Mouse (Mus musculus): Measurements from ENCODE around the gene Dnlz.

Dnlz gene

DNA sequence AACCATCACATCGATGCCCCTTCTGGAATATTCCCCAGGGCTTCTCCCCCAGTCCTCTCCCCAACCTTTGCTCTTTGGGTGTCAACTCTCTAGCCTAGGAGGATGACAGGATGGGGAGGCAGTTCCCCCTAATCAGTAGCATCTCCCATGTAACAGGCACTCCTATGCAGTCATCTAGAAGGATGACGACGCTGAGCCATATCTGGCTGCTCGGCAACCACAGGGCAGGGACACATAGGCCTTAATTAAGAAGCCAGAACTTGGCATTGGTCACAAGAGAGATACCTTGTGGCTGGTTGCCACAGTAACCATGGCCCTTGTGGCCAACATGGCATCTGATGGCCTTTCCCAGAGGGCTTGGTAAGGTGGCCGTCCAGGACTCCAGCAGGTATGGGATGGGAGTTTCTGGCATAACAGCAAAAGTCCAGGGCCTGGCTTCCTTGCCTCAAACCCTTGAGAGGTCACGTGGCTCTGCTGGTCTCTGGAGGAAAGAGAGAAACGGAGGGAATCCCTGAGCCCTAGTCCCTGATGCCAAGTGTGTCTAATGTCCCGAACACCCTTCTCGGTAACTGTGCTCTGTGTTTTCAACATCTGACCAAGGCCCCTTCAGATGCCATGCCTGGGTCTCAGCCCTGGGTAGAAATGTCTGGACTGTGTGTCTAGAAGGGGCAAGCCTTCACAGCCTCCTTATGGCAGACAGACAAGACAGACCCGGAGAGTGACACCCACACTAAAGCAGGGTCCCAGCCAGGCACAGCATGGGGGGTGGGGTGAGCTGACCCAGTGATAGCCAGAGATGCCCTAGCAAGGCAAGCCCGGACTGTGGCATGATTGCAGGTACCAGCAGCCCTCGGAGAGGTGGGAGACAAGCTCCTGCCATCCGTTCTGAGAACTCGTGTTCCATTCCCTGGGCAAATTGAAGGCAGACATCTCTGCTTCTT is 31.4 kb downstream of the Dnlz start:
- no peak for DNase-seq (ENCODE audit: low spot score)

DNA sequence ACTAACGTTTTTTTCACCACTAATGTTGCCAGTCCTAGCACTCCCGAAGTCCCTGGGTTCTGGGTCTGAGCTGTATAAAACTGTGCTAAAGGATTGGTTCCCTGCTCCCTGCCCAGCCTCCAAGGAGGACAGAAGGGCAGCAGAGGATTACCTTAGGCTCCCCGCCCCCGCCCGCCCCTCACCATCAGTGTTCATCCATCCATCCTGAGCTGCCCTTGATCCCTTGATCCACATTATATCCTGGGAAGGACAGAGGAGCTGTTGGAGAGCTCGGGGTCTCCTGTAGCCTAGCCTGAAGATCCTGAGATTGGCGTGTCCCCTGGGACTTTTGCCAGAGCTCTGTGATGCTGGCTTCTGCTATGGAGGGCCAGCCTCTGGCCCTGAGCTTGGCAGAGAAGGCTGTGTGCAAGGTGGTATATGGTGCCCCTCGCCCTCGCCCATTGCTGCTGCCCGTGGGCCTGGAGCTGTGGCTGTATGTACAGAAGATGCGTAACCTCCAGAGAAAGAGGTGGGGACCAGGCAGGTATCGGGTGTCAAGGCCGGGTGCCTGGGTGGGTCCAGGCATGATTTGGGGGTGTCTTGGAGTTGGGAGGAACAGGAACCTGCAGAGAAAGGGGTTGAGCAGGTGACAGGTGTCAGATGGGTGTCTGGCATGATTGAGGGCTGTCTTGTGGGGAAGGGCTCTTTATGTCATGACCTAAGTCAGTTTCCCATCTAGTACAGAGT is 32.2 kb downstream of the Dnlz start:
- no peak for DNase-seq (ENCODE audit: low spot score)

DNA sequence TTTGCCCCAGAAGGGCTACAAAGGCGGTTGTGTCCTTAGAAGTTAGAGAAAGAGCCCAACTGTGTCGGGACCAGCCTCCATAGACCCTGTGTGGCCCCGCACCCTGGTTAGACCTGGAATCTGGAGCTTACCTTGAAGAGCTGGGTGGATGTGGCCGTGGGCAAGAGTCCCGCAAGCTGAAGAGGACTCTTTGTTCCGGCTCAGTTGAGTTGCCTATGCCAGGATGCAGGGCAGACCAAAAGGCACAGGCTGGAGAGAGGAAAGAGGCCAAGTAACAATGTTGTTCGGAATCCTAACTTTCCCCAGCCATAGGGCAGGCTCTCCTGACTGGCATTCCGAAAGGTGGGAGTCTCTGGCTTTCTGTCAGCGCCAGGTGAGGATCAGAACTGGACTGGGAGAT is 32.8 kb downstream of the Dnlz start:
- no peak for DNase-seq (ENCODE audit: low spot score)

DNA sequence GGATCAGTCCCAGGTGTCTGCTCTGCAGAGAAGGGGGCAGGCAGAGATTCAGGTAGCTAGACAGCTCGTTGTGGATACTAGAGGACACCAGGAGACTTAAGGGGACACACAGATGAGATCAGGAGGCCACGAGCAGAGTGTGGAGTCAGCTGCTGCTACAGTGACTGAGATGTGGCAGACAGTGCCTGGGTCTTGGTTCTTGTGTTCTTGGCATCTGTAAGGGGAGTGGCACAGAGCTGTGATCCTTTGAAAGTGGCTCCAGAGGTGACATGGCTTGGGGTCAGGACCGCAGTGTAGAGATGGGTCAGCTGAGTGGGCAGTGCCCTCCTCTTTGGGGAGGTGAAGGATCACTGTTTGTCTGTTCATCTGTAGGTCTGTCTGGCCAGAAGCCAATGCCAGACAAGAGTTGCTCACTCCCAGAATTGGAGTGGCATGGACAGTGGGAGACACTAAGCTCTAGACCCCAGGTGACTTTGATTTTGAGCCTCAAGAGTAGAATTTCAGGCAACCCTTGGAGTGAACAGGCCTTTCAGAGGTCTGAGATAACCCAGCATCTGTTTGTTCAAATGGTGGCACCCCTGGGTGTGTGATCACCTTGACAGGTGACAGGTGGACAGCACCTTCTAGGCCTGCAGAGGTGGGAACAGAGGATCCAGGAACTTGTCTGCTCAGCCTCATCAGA is 33.8 kb downstream of the Dnlz start:
- DNase-seq (ENCODE audit: low spot score) = no peak

DNA sequence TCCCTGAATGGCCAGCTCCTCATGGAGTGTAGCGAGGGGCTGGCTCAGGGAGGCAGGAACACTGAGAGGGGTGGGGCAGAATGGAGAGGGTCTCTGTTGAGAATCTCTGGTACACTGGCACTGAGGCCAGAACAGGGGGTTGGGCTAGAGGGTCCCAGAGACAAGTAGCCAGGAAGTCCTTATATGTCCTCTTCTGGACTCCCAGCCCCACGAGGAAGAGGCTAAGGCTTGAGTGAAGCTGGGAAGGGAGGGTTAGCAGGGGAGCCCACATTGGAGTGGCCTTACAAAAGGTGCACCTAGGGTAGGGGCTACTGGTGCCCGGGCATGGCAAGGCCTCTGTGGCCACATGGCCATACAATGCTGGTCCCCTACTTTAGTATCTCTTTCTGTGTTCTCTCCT is 34.5 kb downstream of the Dnlz start:
- no peak for DNase-seq (ENCODE audit: low spot score)

DNA sequence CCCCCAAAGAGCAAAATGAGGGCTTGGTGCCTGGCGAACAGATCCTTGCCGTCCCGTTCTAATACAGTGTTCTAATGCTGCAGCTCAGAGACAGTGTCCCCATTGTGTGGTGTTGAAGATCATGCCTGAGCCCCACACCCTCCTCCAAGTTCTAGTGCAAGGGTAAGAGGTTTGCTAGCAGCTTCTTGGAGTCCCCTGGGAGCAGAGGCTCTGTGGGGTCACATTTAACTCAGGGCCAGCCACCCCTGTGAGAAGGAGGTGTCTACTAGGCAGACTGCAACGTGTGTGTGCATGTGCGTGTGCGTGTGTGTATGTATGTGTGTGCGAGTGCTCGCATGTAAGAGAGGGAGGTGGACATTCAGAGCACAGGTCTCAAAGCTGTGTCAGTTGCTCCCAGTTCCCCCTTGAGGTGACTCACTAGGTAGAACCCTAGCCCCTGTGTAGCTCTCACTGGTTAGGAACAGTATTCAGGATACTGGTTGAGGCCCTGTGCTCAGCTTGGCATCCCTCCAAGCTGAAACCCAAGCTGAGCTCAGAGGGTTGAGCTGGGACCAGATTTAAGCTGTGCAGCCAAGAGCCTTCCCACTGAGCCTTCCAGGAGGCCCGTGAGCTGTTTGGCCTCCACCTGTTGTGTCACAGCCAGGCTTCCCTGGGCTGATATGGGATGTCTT is 35.2 kb downstream of the Dnlz start:
- DNase-seq (ENCODE audit: low spot score) = no peak

DNA sequence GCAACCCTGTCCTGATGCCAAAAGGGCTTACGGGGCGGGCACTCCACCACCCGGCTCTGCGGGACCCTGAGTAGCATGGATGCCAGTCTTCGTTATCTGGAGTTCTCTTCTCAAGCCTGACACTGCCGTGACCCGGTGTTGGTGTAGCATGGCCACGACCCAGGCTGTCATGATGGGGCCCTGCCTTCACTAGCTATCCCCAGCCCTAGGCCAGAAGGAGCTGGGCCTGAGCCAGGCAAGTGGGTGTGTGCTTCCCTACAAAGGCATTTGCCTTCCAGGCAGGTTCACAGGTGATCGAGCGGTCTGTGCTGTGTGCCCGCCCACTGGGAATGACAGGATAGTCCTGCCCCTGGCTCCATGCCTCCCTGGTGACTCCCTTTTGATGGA is 36.0 kb downstream of the Dnlz start:
- DNase-seq (ENCODE audit: low spot score) = peak; percentile 60

DNA sequence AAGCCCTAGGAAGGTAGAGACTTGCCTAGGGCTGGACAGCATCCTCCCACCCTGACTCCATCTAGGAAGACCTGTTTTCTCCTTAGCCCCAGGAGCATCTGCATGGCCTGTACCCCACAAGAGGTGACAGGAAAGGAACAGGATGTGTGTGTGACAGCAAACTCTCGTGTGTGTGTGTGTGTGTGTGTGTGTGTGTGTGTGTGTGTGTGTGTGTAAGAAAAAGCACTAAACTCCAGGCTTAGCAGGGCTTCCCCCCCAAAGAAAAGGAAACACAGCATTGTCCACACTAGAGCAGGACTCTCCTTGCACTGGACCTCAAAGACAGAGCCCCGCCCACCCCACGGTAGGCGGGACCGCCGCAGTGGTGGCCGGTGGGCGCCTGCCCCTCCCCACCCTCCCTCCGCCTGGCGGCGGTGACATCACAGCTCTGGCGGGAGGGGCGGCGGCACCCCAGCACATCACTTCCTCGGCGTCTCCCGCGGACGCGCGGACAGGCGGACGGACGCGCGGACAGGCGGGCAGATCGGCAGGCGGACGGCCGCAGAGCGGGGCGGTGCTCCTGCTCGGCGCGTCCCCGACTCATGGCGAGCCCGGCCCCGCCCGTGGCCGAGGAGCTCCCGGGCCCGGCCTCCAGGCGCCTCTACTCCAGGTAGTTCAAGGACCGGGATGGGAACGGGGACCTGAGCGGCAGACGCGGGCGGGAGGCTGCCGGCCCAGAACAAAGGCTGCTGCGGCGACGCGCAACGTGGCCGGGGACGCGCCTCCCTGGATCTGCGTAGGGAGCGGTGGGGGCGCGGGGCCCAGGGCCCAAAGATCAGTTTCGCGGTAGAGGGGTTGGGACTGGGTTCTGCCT is 36.6 kb downstream of the Dnlz start, which contains the start of gene Gpsm1:
Gene Gpsm1, plus strand, starts transcription at position 444 of the 853 bp plus-strand sequence.
- DNase-seq (ENCODE audit: low spot score) = peak; percentile 86

DNA sequence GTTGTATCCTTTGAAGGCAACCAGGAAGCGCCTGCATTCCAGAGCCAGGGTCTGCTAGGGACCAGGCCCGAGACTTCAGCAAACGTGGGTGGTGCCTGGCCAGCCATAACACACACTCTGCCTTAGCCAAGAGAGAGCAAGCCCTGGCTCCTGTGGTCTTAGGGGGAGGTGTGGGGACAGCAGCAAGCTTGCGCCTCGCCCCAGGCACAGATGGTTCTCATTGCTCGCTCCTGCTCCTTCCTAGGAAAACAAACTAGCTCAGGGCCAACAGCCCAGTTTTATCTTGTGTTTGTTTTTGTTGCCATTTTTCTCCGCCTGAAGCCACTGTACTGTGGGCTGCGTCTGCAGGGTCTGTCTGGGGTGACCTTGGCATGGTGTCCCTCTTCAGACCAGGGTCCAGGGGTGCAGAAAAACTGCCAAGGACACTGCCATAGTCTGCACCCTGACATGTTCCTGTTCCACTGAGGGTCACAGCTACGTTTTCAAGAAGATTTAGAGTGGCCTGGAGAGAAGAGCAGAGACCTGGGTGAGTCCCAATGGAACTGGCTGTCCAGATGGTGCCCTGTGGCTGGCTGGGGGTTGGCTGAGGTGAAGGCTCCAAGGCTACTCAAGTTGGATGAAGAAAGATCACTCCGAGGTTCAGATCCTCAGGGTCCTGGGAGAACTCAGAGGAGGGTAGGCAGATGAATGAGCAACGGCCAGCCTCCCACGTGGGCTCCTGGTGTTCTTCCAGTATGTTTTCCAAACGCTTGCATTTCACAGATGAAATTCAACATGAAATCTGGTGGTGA is 37.4 kb downstream of the Dnlz start:
- peak; percentile 79 for DNase-seq (ENCODE audit: low spot score)

DNA sequence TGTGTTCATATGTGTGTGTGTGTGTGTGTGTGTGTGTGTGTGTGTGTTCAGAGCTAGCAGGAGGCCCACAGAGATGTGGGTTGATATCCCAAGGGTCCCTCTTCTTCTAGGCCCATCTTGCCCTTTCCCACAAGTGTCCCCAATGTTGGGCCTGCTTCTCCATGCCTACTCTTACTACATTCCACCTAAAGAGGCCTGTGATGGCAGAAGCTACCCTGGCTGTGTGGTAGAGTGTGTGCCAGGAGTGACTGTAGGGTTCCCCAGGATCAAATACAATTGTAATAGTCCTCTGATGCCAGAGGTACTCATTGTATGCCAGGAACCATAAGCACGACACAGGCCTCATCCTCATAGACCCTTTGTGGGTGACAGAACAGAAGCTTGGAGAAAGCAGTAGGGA is 38.5 kb downstream of the Dnlz start:
- DNase-seq (ENCODE audit: low spot score) = no peak

DNA sequence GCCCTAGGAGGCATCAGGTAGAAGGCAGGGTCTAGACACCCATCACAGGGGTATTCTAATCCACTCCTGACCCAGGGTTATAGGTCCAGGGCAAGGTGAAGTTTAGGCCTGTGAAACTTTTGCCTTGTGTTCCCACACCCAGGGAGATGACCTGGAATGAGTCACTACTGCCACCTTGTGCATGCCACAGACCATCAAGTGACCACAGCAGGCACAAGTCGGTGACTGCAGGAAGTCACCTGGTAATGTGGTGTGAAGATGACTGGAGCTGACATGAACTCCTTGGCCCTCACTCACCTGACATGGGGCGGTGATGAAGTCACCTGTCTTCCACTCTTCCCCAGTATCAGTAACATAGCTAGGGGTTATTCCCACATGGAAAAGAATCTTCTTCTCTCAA is 39.1 kb downstream of the Dnlz start:
- no peak for DNase-seq (ENCODE audit: low spot score)

DNA sequence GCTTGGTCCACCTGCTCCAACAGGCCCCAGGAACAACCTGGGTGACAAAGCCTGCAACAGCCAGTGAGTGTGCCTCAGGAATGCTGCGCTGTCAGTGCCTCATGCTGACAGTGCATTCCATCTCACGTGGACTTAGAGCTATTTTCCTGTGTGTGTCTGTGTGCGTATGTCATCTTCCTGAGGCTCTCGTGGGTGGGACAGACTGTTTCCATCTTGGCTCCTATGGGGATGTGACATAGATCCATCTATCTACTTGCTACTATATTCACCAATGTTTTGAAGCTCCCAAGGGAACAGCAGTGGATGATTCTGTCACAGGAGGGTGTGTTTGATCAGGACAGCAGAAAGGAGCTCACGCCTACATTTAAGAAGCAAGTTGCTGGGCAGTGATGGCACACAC is 40.0 kb downstream of the Dnlz start:
- DNase-seq (ENCODE audit: low spot score) = no peak

DNA sequence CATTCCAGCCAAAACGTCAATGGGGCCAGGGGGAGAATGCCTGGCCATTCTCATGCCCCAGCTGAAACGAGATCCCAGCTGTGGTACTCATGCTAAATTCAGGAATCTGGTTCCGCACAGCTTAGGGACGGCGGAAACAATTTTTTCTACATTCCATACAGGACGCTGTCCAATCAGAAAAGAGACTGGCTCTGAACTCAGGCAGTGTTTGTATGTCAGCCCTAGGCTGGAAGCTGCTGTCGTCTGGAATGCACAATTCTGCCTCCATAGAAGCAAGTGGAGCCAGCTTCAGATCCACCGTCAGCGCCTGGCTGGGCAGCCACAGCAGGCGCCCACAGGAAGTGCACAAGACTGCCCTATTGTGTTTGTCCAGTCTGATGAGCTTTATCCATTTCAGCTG is 42.2 kb downstream of the Dnlz start:
- DNase-seq (ENCODE audit: low spot score) = no peak

DNA sequence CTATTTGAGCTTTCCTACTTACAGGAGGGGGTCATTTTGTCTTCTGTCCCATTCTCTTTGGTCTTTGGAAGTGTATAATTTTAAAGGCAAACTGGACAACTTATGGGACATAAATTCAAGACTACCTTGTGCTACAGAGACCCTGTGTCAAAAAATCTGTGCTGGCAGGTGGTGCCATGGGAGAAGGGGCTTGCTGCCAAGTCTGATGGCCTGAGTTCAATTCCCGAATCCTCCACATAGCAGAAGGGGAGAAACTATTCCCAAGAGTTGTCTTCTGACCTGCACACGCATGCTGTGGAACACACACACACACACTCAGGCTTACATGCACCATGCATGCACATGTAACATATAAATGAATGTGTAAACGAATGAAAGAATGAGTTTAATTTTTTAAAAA is 45.2 kb downstream of the Dnlz start:
- DNase-seq (ENCODE audit: low spot score) = no peak

DNA sequence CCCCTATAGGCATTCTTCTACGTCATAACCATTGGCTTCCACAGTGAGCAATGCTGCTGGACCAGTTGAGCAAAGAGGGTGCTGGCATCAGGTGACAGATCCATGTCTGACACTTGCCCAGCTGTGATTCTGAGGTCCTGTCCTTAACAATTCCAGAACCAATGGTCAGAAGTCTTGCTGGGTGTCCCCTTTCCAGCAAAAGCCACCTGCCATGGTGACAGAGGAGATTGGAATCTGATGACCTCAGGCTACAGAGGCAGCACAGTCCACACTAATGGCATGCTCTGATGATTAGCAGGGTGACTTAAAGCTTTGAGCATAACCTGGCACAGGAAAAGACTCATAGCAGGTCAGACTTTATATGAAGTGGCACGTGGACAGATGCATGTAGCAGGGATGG is 46.4 kb downstream of the Dnlz start:
- no peak for DNase-seq (ENCODE audit: low spot score)

DNA sequence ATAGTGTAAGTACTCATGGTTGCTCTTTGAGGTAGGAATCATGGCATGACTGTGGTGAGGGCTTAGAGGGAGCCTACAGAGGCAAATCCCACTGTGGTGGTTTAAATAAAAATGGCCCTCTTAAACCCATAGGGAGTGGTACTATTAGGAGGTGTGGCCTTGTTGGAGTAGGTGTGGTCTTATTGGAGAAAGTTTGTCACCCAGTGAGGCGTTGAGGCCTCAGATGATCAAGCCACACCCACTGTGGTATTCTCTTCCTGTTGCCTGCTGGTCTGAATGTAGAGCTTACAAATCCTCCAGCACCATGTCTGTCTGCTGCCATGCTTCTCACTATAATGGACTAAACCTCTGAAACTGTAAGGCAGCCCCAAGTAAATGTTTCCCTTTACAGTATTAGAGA is 47.2 kb downstream of the Dnlz start:
- DNase-seq (ENCODE audit: low spot score) = no peak

DNA sequence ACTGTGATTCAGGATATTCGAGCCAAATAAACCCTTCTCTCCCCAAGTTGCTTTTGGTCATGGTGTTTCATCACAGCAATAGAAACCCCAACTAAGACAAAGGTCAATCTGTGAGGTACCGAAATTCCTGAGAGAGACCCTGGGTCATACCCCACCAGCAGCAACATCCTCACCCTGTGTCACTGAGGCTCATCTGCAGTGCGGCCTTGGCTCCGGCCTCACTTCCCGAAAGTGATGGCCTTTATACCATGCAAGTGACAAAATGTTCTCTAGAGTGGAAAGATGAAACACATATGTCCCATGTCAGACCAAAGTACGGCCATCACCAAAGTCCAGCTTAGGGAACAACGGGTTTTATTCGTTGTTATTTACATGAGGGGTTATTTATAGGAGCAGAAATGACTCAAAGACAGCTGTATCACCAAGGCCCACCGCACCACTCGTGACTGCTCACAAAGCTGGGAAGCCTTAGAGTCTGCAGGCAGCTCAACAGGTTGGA is 49.9 kb downstream of the Dnlz start:
- DNase-seq (ENCODE audit: low spot score) = no peak

DNA sequence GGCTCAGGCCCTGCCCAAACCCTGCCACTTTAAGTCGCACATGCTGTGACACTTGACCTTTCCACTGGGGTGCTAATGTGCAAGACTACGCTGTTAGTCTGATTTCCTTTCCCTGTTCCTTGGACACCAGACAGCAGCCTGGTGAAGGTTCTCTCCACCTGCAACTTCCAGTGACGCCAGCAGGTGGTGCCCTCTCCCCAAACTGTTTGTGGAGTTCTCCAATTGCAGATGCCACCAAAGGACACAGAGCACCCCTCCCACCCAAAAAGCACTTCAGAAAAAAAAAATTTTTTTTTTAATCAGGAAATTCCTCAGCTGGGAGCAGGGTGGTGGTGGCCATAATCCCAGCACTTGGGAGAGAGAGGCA is 51.1 kb downstream of the Dnlz start:
- peak; percentile 86 for DNase-seq (ENCODE audit: low spot score)

DNA sequence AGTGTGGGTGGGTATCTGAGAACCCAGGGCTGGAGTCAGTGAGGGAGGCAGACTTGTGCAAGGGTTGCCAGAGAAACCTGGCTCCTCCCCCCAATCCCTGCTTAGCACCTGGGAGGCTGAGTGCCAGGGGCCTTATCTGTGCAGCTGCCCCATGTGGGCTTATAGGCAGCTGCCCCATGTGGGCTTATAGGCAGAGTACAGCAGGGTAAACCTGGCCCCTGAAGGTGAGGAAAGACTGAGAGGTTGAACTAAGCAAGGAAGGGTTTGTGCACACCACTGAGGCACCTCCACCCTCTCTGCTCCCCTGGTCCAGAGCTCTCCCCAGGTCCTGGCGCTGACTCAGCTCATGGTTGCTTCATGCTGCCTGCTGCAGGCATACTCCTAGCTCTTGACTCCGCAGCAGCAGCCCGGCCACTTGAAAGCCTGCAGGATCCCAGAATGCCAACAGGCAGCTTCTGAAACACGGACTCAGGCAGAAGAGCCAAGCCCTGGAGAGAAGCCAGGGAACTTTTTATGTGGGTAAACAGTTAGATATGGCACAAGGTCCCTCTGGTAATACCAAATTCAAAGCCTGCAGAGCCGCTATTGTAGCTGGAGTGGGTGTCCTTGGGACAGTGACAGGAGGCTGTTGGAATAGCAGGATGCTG is 51.6 kb downstream of the Dnlz start:
- peak; percentile 57 for DNase-seq (ENCODE audit: low spot score)

DNA sequence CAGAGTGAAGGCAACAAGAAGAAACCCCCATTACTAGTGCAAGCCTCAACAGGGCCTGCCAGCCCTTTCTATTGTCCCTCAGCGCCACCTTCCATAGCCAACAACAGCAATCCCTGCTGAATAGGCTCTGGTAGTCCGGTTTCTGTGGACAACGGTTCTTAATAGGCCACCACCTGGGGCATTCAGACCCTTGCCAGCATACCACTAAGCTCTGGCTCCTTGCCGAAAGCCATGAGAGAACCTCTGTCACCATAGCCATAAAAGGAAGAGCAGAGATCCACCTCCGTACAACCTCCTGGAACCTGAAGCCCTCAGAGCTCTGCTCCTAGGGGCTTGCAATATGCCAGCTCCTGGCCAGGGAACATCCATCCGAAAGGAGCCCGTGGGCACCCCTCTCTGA is 52.6 kb downstream of the Dnlz start:
- DNase-seq (ENCODE audit: low spot score) = no peak
